Mouse (Mus musculus) urinary bladder, adult 2 months (tissue): Measurements from ENCODE around the gene Gm21293. TPM values are rescaled to one million over a fixed set of nuclear protein-coding genes. Genes with fewer than 3 reads are reported as not detected.
"Not testable (repeated sequence)": the region's sequence is repeated elsewhere in the genome, so short reads cannot be mapped to it uniquely, and the experiment has no call there.

Experiments used
- DNase-seq: peaks from one replicate; pipeline ENCODE4 v3.0.0; 2022; ENCODE audit warnings: low spot score
- polyA plus RNA-seq: library from polyadenylated mRNA; depleted of rRNA; stranded (reverse); fragments of >200 nt; gene quantifications from 2 replicates; pipeline ENCODE4 v1.2.3, GENCODE M21; 2012; rRNA removed

The Gm21293 gene
- not detected in 2 replicates for polyA plus RNA-seq

GRCm38 (mm10) chr10:104142687-104143086, at the start of gene Gm21293:
Gm21293 (plus strand) TSS chr10:104142987.
- DNase-seq: not testable (repeated sequence)

GRCm38 (mm10) chr10:104110044-104110443, 32.7 kb upstream of the Gm21293 start:
- DNase-seq: no peak

GRCm38 (mm10) chr10:104118312-104118711, 24.5 kb upstream of the Gm21293 start:
- DNase-seq: no peak

GRCm38 (mm10) chr10:104151197-104151596, 8.4 kb downstream of the Gm21293 start, which contains the start of gene Gm6763:
Gm6763 (plus strand) TSS chr10:104151497.
- not testable (repeated sequence) for DNase-seq

- DNase-seq: not testable (repeated sequence)
These were observed 16.9 kb downstream of the Gm21293 start, which contains the start of gene Gm8764 for GRCm38 (mm10) chr10:104159706-104160105. Gm8764 (plus strand) TSS chr10:104160006.

- not testable (repeated sequence) for DNase-seq
These were observed 25.4 kb downstream of the Gm21293 start, which contains the start of gene Gm21304 for GRCm38 (mm10) chr10:104168215-104168614. Gm21304 (plus strand) TSS chr10:104168515.

- not testable (repeated sequence) for DNase-seq
These were observed 33.9 kb downstream of the Gm21293 start, which contains the start of gene Gm21312 for GRCm38 (mm10) chr10:104176724-104177123. Gm21312 (plus strand) TSS chr10:104177024.

- not testable (repeated sequence) for DNase-seq
These were observed 42.4 kb downstream of the Gm21293 start, which contains the start of gene Gm20765 for GRCm38 (mm10) chr10:104185233-104185632. Gm20765 (plus strand) TSS chr10:104185533.

- DNase-seq: not testable (repeated sequence)
These were observed 51.0 kb downstream of the Gm21293 start, which contains the start of gene Gm4340 for GRCm38 (mm10) chr10:104193742-104194141. Gm4340 (plus strand) TSS chr10:104194042.

Other genes starting within 250 kb of the Gm21293 start
- gene Gm6763, start 8.5 kb downstream of the Gm21293 start, polyA plus RNA-seq: not detected in 2 replicates
- not detected in 2 replicates for gene Gm8764, start 17.0 kb downstream of the Gm21293 start, polyA plus RNA-seq
- not detected in 2 replicates for gene Gm21304, start 25.5 kb downstream of the Gm21293 start, polyA plus RNA-seq
- gene Gm21312, start 34.0 kb downstream of the Gm21293 start, polyA plus RNA-seq: not detected in 2 replicates
- not detected in 2 replicates for gene Gm20765, start 42.5 kb downstream of the Gm21293 start, polyA plus RNA-seq
- gene Gm4340, start 51.1 kb downstream of the Gm21293 start, polyA plus RNA-seq: not detected in 2 replicates